Mouse (Mus musculus): ENCODE results near the gene Rcan1. TPM values are rescaled to one million over a fixed set of nuclear protein-coding genes. Genes with fewer than 3 reads are reported as not detected.

The Rcan1 gene
- polyA plus RNA-seq, 1 experiment from 2014 or later, result 37.4 TPM

DNA sequence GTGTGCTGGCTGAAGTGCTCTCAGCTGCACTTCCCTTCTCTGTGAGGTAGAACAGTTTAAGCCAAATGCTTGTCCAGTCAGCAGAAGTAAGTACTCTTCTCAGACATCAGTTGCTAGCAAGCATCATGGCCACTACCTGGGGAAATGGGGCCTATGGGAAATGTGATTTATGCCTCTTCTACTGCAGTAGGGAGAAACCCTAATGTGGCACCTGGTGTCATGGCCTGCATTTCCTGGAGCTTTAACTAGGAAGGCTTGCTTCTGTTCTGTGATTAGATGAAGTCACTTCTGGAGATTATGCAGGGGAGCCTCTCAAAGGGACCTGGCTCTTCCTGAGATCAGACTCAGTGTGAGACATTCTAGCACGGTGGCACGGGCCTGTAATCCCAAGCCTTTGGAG, 60.3 kb downstream of the Rcan1 start:
- no peak overlapping the region for H3K4me2 ChIP-seq (ENCODE audit: low read depth, low read length, severe bottlenecking)
- WGBS, result 85% methylated on average over 2 of the region's 2 CpGs
- no peak for ATAC-seq (replicated peaks; ENCODE audit: low FRiP score)
- no peaks in the 10 kb centered on the region for H3K27me3 ChIP-seq (ENCODE audit: control insufficient read depth, insufficient read depth, low read length)
- no peak overlapping the region for H3K27ac ChIP-seq (ENCODE audit: low read depth, low read length)
- no peak for DNase-seq (ENCODE audit: low spot score)
- H3K9ac ChIP-seq (ENCODE audit: low read length), result no peak overlapping the region
- H3K9me3 ChIP-seq (ENCODE audit: control insufficient read depth, low read length), result no peaks in the 10 kb centered on the region
- no peak overlapping the region for H3K4me3 ChIP-seq (ENCODE audit: low read depth, low read length)
- peaks cover 9% of the 10 kb centered on the region for H3K4me1 ChIP-seq (replicated peaks; ENCODE audit: control insufficient read depth, insufficient read depth, low read length)
- no peaks in the 10 kb centered on the region for H3K36me3 ChIP-seq (ENCODE audit: control insufficient read depth, insufficient read depth, low read length)

DNA sequence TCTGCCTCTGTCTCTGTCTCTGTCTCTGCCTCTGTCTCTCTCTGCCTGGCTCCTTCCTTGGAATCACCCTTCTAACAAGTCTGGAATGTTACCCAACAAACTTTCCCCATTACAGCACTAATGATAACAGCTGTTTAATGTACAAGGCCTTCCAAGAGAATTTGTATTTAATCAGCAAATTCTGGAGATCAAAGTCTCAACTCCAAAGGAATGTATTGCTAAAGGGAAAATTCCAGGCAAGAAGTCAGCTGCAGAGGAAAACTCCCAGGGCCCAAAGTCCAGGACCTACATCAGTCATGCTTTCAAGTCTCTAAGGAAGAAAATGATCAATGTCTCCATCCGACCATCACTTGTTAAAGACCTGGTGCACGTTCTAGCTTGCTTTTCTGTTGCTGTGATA, 62.8 kb downstream of the Rcan1 start:
- H3K9ac ChIP-seq (ENCODE audit: low read length), result no peak overlapping the region
- H3K27ac ChIP-seq (ENCODE audit: low read depth, low read length), result no peak overlapping the region
- H3K4me3 ChIP-seq (ENCODE audit: low read depth, low read length), result no peak overlapping the region
- H3K4me2 ChIP-seq (ENCODE audit: low read depth, low read length, severe bottlenecking), result no peak overlapping the region
- no peaks in the 10 kb centered on the region for H3K36me3 ChIP-seq (ENCODE audit: control insufficient read depth, insufficient read depth, low read length)
- WGBS, result 88% methylated on average over 2 of the region's 2 CpGs
- no peaks in the 10 kb centered on the region for H3K9me3 ChIP-seq (ENCODE audit: control insufficient read depth, low read length)
- DNase-seq (ENCODE audit: low spot score) (no peak), ATAC-seq (replicated peaks; ENCODE audit: low FRiP score) (no peak)
- H3K27me3 ChIP-seq (ENCODE audit: control insufficient read depth, insufficient read depth, low read length), result no peaks in the 10 kb centered on the region
- H3K4me1 ChIP-seq (replicated peaks; ENCODE audit: control insufficient read depth, insufficient read depth, low read length), result peaks cover 4% of the 10 kb centered on the region

DNA sequence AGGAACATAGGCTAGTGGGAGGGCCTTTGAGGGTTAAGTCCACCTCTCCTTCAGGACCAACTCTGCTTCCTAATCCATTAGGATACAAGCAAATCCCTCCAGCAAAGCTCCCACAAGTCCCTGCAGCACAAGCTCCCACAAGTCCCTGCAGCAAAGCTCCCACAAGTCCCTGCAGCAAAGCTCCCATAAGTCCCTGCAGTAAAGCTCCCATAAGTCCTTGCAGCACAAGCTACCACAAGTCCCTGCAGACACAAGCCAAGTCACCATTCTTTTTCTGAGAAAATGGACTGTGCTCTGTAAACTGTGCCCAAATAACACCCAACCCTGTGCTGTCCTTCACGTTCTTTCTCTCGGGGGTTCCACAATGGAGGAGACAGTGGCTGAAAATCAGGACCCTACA, 66.5 kb downstream of the Rcan1 start:
- ATAC-seq (replicated peaks; ENCODE audit: low FRiP score) (no peak), DNase-seq (ENCODE audit: low spot score) (no peak)
- Histone ChIP-seq H3K27ac (ENCODE audit: low read depth, low read length) (no peak overlapping the region), H3K36me3 (ENCODE audit: control insufficient read depth, insufficient read depth, low read length) (no peaks in the 10 kb centered on the region), H3K9me3 (ENCODE audit: control insufficient read depth, low read length) (no peaks in the 10 kb centered on the region), H3K4me3 (ENCODE audit: low read depth, low read length) (no peak overlapping the region), H3K27me3 (ENCODE audit: control insufficient read depth, insufficient read depth, low read length) (no peaks in the 10 kb centered on the region), H3K9ac (ENCODE audit: low read length) (no peak overlapping the region), H3K4me1 (replicated peaks; ENCODE audit: control insufficient read depth, insufficient read depth, low read length) (peaks cover 19% of the 10 kb centered on the region), H3K4me2 (ENCODE audit: low read depth, low read length, severe bottlenecking) (no peak overlapping the region)
- WGBS, result 92% methylated on average over 2 of the region's 2 CpGs

DNA sequence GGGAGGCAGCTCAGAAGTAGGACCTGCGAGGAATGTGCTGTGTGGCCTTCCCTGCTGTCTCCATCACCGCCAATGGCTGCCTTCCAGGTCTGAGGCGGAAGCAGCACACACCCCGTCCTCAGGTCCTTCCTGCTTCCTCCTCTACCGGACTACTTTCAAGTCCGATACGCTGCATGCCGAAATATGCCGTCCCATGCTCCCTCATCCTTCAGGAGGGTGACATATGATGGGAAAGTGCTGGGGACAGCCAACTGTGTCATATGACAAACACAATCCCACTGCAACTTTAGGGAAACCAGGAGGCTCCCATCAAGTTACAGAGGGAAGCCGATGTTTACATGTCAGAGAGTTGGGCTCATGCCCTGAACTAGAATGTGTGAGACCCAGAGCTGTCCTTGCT, 67.6 kb downstream of the Rcan1 start:
- no peak for DNase-seq (ENCODE audit: low spot score)
- H3K4me2 ChIP-seq (ENCODE audit: low read depth, low read length, severe bottlenecking), result no peak overlapping the region
- no peak overlapping the region for H3K4me3 ChIP-seq (ENCODE audit: low read depth, low read length)
- peaks cover 26% of the 10 kb centered on the region for H3K4me1 ChIP-seq (replicated peaks; ENCODE audit: control insufficient read depth, insufficient read depth, low read length)
- H3K27me3 ChIP-seq (ENCODE audit: control insufficient read depth, insufficient read depth, low read length), result no peaks in the 10 kb centered on the region
- ATAC-seq (replicated peaks; ENCODE audit: low FRiP score), result no peak
- no peaks in the 10 kb centered on the region for H3K36me3 ChIP-seq (ENCODE audit: control insufficient read depth, insufficient read depth, low read length)
- no peak overlapping the region for H3K9ac ChIP-seq (ENCODE audit: low read length)
- 83% methylated on average over 10 of the region's 10 CpGs for WGBS
- no peak overlapping the region for H3K27ac ChIP-seq (ENCODE audit: low read depth, low read length)
- H3K9me3 ChIP-seq (ENCODE audit: control insufficient read depth, low read length), result no peaks in the 10 kb centered on the region

DNA sequence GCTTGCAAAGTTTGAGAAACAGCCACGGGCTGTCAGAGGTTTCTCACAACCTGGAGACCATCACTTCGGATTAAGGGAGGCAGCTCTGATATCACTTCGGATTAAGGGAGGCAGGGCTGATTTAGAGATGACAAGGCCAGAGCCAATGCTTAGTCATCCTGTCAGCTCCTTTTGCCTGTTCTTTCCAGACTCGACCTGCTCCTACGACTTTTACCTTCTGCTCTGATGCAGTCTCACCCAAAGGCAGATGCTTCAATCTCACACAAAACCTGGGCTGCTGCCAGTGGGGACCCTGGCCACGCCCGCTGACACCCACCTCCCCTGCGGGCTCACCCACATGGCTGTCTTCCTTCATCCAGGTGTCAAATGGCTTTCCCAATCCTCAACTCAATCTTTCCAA, 68.5 kb downstream of the Rcan1 start:
- no peak for ATAC-seq (replicated peaks; ENCODE audit: low FRiP score)
- Histone ChIP-seq H3K9ac (ENCODE audit: low read length) (no peak overlapping the region), H3K27ac (ENCODE audit: low read depth, low read length) (no peak overlapping the region; the same call in 1 of the 2 replicates), H3K4me1 (replicated peaks; ENCODE audit: control insufficient read depth, insufficient read depth, low read length) (peaks cover 28% of the 10 kb centered on the region), H3K27me3 (ENCODE audit: control insufficient read depth, insufficient read depth, low read length) (no peaks in the 10 kb centered on the region), H3K9me3 (ENCODE audit: control insufficient read depth, low read length) (no peaks in the 10 kb centered on the region), H3K36me3 (ENCODE audit: control insufficient read depth, insufficient read depth, low read length) (no peaks in the 10 kb centered on the region), H3K4me3 (ENCODE audit: low read depth, low read length) (no peak overlapping the region), H3K4me2 (ENCODE audit: low read depth, low read length, severe bottlenecking) (no peak overlapping the region)
- WGBS, result 35% methylated on average over 8 of the region's 8 CpGs
- DNase-seq (ENCODE audit: low spot score), result no peak

DNA sequence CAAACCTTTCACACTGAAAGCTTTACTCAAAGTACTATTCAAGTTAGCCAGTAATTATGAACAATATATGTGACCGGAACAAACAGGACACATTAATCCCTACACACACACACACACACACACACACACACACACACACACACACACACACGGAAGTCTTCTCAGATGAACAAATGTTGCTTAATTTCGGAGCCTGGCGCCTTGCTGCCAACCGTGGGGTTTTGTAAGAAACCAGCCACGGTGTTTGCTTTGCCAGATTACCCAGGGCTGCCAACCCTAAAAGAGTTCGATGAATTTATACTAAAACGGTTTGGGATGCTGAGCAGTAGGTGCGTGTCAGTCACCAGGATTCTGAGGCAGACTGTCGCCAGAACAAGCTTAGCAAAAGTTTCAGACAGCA, 69.5 kb downstream of the Rcan1 start:
- Histone ChIP-seq H3K4me3 (ENCODE audit: low read depth, low read length) (no peak overlapping the region), H3K9me3 (ENCODE audit: control insufficient read depth, low read length) (no peaks in the 10 kb centered on the region), H3K9ac (ENCODE audit: low read length) (no peak overlapping the region), H3K36me3 (ENCODE audit: control insufficient read depth, insufficient read depth, low read length) (no peaks in the 10 kb centered on the region; the same call in 1 of the 2 replicates), H3K4me1 (replicated peaks; ENCODE audit: control insufficient read depth, insufficient read depth, low read length) (peaks cover 28% of the 10 kb centered on the region), H3K4me2 (ENCODE audit: low read depth, low read length, severe bottlenecking) (no peak overlapping the region), H3K27ac (ENCODE audit: low read depth, low read length) (no peak overlapping the region), H3K27me3 (ENCODE audit: control insufficient read depth, insufficient read depth, low read length) (no peaks in the 10 kb centered on the region)
- no peak for ATAC-seq (replicated peaks; ENCODE audit: low FRiP score)
- DNase-seq (ENCODE audit: low spot score), result no peak
- 50% methylated on average over 10 of the region's 10 CpGs for WGBS

DNA sequence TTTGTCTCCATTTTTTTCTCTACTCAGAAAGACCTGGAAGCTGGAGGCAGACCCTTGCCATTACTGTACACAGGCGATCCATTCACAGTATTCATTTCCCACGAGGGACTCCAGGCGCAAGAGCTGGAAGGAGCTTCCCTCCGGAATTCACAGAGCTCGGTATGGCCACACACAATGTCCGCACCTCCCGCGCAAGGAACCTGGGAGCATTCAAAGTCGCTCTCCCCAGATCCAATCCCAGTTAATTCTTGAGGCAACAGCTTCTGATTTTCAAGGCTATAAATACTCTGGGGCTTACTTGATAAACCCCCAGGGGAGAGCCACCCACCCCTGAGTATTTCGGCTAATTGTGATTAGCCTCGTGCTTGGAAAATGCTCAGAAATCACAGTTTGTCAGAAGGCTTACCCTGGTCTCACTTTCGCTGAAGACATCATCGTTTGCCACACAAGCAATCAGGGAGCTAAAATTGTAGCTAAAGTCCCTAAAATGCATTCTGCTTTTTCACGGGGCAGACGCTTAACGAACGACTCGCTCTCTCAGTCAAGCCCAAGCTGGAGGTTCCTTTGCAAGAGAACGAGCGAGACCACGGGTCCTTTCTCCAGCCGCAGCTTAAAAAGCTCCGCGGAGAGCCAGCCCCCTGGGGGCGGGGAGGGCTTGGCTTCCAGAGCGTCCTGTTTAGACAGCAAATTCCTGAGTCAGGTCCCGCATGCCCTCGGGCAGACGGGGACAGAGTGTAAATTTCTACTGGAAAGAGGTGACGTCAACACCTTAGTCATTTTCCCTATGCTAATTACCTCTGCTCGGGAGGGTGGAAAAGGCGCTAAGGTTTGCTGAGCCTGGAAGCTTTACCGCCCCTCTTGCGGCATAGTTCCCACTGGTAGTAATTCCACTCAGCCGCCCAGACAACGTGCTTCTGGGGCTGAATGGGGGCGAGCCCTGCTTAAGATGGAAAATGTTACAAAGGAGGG, 70.9 kb downstream of the Rcan1 start:
- Histone ChIP-seq H3K9me3 (ENCODE audit: control insufficient read depth, low read length) (no peaks in the 10 kb centered on the region), H3K27ac (ENCODE audit: low read depth, low read length) (peak overlapping the region; percentile 76), H3K36me3 (ENCODE audit: control insufficient read depth, insufficient read depth, low read length) (no peaks in the 10 kb centered on the region; the same call in 1 of the 2 replicates), H3K4me2 (ENCODE audit: low read depth, low read length, severe bottlenecking) (peak overlapping the region; percentile 79), H3K27me3 (ENCODE audit: control insufficient read depth, insufficient read depth, low read length) (no peaks in the 10 kb centered on the region), H3K9ac (ENCODE audit: low read length) (peak overlapping the region; percentile 60), H3K4me3 (ENCODE audit: low read depth, low read length) (peak overlapping the region; percentile 38), H3K4me1 (replicated peaks; ENCODE audit: control insufficient read depth, insufficient read depth, low read length) (peaks cover 28% of the 10 kb centered on the region)
- WGBS, result under 1% methylated on average over 37 of the region's 37 CpGs
- ATAC-seq (replicated peaks; ENCODE audit: low FRiP score) (peak; percentile 90), DNase-seq (ENCODE audit: low spot score) (peak; percentile 94)

DNA sequence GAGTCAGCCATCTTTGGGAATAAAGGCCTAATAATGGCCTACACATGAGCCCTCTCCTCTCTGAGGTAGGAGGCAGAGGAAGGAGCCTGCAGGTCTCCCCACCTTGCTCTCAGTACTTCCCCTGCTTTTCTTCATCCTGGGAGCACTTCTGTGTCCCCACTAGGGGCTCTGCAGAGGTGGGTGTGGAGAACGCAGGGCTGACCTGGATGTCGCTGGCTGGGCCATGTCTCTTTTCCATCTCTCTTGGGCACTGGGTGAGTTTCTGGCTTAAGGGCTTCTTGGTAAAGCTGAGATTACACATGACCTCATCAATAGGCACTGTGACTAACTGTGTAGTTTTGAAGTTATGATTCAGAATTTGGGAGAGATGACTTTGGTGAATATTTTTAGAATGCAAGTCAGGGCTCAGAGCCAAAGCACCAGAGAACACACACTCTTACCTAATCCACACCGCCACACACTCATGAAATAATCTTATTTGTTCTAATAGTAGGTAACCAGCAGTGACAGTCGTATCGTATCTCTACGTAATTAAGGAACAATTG, 72.0 kb downstream of the Rcan1 start:
- Histone ChIP-seq H3K4me3 (ENCODE audit: low read depth, low read length) (peak overlapping the region; percentile 38; the same call in 1 of the 2 replicates), H3K27me3 (ENCODE audit: control insufficient read depth, insufficient read depth, low read length) (no peaks in the 10 kb centered on the region), H3K9me3 (ENCODE audit: control insufficient read depth, low read length) (no peaks in the 10 kb centered on the region), H3K36me3 (ENCODE audit: control insufficient read depth, insufficient read depth, low read length) (no peaks in the 10 kb centered on the region; the same call in 1 of the 2 replicates), H3K4me1 (replicated peaks; ENCODE audit: control insufficient read depth, insufficient read depth, low read length) (peaks cover 28% of the 10 kb centered on the region), H3K9ac (ENCODE audit: low read length) (peak overlapping the region; percentile 60; the same call in 1 of the 2 replicates), H3K4me2 (ENCODE audit: low read depth, low read length, severe bottlenecking) (peak overlapping the region; percentile 79; the same call in 1 of the 2 replicates), H3K27ac (ENCODE audit: low read depth, low read length) (no peak overlapping the region)
- ATAC-seq (replicated peaks; ENCODE audit: low FRiP score) (no peak), DNase-seq (ENCODE audit: low spot score) (no peak)
- 51% methylated on average over 6 of the region's 6 CpGs for WGBS
